Mouse (Mus musculus): ENCODE measurements around the gene Map2k2.

- TF ChIP-seq CTCF (IDR thresholded peaks at IDR 0.05; ENCODE audit: extremely low read depth, insufficient read depth, low read length) (no peak), POLR2A (IDR thresholded peaks at IDR 0.05; ENCODE audit: extremely low read depth, insufficient read depth, low read length) (no peak)
Observed at GRCm38 (mm10) chr10:81140717-81141454, 35.2 kb downstream of the Map2k2 start.
